Mouse (Mus musculus): ENCODE results near the gene Usp46.

Gene Usp46

DNA sequence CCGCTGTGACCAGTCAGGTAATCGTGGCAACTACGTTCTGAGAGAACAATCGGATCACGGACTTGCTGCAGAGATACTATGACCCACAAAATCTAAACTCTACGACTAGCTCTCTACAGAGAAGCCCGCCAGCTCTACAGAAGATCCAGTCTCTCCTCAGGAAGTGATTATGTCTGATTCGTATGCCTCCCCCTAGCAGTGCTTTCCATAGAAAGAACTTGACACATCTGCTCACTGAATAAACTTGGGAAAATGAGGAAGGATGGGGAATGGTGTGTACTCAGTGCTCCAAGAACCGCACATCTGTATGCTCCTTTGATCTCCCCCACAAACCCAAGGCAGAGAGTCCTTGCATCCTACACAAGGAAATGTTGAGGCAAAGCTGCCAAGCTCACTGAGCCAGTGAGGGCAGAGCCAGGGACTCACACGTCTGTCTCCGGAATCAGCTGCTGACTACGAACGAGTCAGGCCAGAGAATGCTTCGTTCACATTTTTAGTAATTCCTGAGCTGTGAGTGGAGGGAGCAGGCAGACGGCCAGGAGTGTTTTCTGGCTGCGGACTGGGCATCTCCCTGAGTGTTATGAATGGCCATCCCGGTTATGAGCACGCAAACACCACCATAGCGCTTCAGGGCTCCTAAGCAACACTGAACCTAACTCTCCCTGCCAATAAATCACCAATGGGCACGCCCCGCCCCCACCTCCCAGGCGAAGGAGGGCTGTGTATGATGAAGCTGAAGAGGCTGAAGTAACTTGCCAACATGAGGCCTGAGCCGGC is 16.6 kb downstream of the Usp46 start:
- ChIA-PET CTCF (interaction anchor here in 3 of 4 experiments (0.5 to 1.8 kb wide), 7 partner anchors 13 to 50 kb away, joined by 3 to 4 read pairs (median 3); no protein-coding TSS in a partner anchor), POLR2A (interaction anchor here in 3 of 4 experiments (0.6 to 7.7 kb wide), 16 partner anchors 10 to 1485 kb away, joined by 3 to 91 read pairs (median 7); partner anchors contain the start of gene Usp46 (in 1 of the 3))

DNA sequence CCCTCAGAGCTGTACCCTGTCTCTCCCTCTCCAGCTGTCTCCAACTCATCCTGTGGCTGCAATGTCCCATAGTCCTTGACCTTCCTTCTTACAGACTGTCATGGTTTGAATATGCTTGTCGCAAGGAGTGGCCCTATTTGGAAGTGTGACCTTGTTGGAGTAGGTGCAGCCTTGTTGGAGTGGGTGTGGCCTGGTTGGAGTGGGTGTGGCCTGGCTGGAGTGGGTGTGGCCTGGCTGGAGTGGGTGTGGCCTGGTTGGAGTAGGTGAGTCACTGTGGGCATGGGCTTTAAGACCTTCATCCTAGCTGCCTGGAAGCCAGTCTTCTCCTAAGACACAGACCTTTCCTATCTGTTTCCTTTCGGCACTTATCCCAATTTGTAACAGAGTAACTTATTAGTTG is 17.3 kb downstream of the Usp46 start:
- CTCF ChIA-PET, result interaction anchor here in 2 of 4 experiments (0.6 to 1.7 kb wide), 3 partner anchors 14 to 49 kb away, joined by 3 to 4 read pairs (median 3); no protein-coding TSS in a partner anchor
- POLR2A ChIA-PET, result interaction anchor here in 3 of 4 experiments (0.7 to 7.7 kb wide), 14 partner anchors 11 to 48 kb away, joined by 3 to 91 read pairs (median 10); partner anchors contain the start of gene Usp46 (in 1 of the 3)

DNA sequence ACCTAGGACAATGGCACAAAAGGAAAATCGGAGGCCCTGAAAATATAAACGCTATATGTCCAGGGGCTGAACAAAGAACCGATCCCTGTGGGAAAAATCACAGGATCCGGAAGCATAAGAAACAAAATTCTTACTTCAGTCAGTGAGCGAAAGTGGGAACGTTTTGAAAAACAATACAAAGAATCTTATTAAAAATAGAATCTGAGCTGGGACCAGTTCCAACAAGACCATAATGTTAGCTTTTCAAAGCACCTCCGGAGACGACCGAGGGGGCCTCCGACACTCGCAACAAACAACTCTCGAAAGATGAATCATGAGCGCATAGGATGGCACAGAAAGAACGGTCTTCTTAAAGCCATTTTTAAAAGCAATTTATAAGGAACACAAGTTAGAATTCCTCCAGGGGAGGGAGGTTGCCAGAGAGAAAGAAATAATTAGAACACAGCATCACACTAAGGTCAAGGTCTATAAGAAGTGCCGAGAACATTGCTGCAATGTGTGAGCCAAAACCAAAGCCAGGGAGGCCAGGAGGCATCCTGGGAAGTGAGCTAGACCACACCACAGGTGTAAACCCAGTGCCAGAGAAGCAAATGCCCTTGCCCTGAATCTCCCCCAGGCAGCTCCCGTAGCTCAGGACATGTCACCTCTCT is 19.3 kb downstream of the Usp46 start:
- POLR2A ChIA-PET, result interaction anchor here in 3 of 4 experiments (0.6 to 7.7 kb wide), 16 partner anchors 9 to 87 kb away, joined by 3 to 91 read pairs (median 4); no protein-coding TSS in a partner anchor
- CTCF ChIA-PET, result no interaction called here

DNA sequence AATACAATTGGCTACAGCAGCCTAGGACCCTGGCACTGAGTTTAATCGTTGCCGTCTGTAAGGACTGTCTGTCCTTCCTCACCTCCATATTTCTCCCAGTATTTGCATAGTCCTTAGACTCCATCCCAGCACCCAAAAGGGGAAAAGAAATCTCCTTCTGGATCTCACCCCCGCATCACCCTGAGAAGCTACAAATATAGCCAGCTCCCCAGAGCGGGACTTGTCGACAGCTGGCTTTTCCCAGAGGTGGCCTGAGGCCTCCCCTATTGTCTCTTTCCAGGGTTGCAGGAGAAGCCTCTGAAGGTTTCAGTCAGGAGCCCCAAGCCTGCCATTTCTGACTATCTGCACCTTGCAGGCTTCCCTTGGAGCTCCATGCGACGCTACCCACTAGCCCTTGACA is 23.6 kb downstream of the Usp46 start:
- ChIA-PET CTCF (interaction anchor here in 2 of 4 experiments (0.6 to 1.0 kb wide), 2 partner anchors 9 to 221 kb away, joined by 4 read pairs; no protein-coding TSS in a partner anchor), POLR2A (interaction anchor here (0.5 to 2.1 kb wide), 14 partner anchors 9 to 1996 kb away, joined by 3 to 9 read pairs (median 4); no protein-coding TSS in a partner anchor)

DNA sequence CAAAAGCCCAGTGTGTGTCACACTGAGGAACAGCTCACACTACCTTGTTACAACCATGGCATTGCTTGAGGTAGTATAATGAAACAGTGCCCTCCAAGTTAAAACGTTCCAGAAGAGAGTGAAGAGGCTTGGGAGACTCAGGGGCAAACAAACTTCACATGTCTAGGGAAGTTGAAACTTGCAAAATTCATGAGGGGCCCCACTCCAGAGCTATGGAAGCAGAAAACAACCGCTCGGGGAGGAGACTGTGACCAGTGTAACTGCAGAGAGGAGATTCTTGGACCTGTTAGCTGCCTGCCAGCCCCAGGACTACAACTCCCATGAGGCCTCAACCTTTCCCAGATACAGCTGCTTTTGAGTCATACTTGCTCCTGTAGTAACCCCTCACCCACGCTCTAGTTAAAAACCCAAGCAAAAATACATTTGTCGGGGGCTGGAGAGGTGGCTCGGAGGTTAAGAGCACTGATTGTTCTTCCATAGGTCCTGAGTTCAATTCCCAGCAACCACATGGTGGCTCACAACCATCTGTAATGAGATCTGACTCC is 25.4 kb downstream of the Usp46 start:
- ChIA-PET CTCF (no interaction called here), POLR2A (interaction anchor here in 3 of 4 experiments (0.7 to 1.5 kb wide), 4 partner anchors 14 to 662 kb away, joined by 3 to 7 read pairs (median 5); no protein-coding TSS in a partner anchor)

DNA sequence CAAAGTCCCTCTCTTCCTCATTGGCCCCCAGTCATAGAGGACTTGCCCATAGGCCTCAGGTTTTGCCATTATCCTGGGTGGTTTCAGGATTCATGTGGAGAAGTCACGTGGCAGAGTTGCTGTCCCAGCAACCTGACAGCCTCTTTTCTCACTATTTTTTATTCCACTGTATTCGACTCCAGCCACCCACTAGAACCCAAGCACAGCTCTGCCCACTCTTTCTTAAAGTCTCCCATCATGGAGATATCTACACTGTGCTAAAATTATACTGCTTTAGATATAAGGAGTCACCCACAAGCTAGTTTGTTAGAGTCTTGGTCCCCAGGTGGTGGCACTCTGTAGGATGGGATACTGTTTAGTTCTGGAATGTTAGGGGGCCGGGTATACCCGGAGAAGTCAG is 27.7 kb downstream of the Usp46 start:
- POLR2A ChIA-PET, result interaction anchor here in 1 of 4 experiments (0.6 to 2.3 kb wide), 2 partner anchors 8 to 52 kb away, joined by 3 to 6 read pairs; no protein-coding TSS in a partner anchor

DNA sequence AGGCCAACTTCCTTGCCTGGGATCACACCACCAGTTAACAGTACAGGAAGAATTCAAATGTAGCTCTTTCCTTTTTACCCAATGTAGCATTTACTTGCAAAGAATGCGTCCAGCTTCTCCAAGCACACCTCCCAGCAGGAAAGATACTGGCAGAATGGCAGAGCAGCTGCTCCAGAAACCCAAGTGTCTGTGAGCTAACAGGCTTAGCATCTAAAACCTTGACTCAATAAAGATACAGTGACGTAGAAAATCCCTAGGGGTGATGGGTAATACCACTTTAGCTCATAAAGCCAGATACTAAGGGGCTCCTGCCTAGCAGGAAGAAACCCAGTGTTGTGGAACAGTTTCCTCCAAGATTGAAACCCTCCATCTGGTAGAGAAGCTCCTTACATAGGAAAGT is 32.8 kb downstream of the Usp46 start:
- ChIA-PET POLR2A (interaction anchor here in 3 of 4 experiments (0.7 to 3.3 kb wide), 9 partner anchors 16 to 58 kb away, joined by 3 to 16 read pairs (median 3); no protein-coding TSS in a partner anchor), CTCF (interaction anchor here in 1 of 4 experiments (1.1 kb wide), 1 partner anchor 9 kb away, joined by 4 read pairs; no protein-coding TSS in a partner anchor)

More for the DNA sequence above, 27.7 kb downstream of the Usp46 start:
- CTCF ChIA-PET, result no interaction called here

DNA sequence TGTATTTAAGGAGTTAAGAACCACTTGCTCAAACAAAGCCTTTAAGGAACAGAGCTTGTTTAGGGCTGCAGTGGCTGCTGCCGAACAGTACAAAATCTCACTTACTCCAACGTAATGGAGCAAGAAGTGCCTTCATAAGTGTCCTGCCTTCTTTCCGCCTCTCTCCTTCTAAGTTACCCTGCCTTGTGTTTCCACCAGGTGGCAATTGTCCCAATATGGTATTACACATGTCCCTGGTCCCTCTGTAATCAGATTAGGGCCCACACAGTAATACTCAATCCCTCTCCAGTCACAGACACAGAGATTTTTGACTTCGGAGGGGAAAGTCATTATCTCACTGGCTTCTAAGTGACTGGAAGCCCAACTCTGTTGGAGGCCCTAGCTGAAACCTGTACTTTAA is 34.1 kb downstream of the Usp46 start:
- ChIA-PET CTCF (interaction anchor here in 1 of 4 experiments (0.6 kb wide), 1 partner anchor 39 kb away, joined by 11 read pairs; no protein-coding TSS in a partner anchor), POLR2A (interaction anchor here in 2 of 4 experiments (1.2 to 3.3 kb wide), 6 partner anchors 17 to 59 kb away, joined by 3 to 16 read pairs (median 10); no protein-coding TSS in a partner anchor)

DNA sequence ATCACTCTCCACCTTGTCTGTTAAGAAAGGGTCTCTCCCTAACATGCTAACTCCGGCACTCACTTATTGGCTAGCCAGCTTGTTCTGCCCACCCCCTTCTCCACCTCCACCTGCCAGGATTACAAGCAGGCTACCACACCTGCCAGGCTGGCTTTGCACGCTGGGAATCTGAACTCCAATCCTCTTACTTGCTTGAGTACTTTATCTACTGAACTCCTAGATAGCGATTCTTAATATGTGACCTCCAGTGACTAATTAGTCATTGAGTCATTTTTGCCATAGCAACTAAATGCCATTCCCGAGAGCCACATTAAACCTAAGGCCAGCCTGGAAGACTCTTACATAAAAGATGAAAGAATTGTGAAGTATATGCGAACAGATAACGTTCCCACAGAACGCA is 38.4 kb downstream of the Usp46 start:
- ChIA-PET POLR2A (interaction anchor here in 3 of 4 experiments (0.6 to 1.8 kb wide), 8 partner anchors 13 to 168 kb away, joined by 3 to 9 read pairs (median 4); no protein-coding TSS in a partner anchor), CTCF (no interaction called here)

DNA sequence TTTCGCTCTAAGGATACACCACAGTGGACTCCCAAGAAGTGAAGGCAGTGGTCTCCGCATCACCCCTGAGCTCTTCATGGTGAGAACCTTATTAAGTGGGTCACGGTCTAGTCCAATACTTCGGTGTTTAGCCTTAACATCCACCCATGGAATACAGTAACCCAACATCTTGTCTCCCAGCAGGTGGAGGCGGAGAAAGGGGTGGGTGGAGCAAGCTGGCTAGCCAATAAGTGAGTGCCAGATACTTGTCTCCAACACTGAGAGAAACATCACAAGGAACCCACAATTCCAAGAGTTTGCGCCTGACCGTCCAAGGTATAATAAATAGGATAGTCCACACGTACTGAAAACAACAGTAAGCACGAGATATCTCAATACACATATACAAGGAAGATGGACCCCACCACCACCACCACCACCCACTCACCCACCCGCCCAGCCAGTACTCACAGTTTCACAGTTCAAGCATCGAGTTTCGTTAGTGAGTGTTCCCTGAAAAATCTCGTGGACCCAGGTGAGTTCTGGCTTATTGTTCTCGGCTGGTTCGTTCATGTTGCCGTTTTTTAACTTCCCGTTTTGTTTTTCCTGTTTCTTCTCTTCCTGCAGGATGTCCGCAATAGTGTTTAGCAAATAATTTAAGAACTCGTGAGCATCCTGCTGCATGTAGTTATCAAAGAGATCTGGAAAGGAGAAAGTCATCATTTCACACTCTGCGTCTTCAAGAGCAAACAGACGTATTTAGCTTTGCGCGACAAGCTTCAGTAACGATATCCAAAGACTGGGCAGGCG is 39.3 kb downstream of the Usp46 start:
- CTCF ChIA-PET, result no interaction called here
- POLR2A ChIA-PET, result interaction anchor here in 3 of 4 experiments (0.8 to 1.8 kb wide), 11 partner anchors 9 to 67 kb away, joined by 3 to 9 read pairs (median 4); no protein-coding TSS in a partner anchor

DNA sequence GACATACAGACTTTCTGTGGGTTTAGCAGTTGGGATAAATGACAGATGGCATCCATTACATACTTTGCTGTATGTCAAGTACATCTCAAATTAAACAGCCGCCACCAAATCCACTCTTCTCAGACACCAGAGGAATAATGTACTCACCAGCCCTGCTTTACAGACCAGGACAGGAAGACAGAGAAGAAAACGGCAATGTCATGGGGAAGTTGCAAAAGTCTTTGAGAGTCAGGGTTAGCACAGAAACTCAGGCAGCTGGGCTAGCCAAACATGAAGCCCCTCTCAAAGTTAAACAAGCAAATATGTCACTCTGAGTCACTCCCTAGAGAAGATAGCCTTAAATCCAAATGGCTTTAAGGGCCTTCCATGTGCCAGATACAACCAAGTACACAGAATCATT is 40.0 kb downstream of the Usp46 start:
- POLR2A ChIA-PET, result interaction anchor here (0.6 to 1.7 kb wide), 9 partner anchors 14 to 67 kb away, joined by 3 to 8 read pairs (median 3); no protein-coding TSS in a partner anchor

DNA sequence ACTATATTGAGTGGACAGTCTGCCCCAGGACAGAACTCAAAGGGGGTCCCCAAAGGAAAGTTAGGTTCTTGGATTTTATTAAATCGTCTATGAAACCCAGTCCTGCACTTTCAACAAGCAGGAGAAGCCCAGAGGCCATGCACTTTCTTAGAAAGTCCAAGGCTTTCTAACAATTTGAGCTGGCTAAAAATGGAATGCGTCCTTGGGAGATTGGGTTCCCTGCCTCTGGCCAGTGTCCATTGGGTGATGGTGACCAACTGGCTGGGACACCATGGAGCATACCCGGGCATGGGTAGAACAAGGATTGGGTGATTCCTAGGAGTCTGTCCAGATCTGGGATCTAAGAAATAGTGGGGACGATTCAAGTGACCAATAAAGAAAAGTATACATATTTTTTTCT is 47.7 kb downstream of the Usp46 start:
- ChIA-PET CTCF (no interaction called here), POLR2A (interaction anchor here in 1 of 4 experiments (1.1 to 1.5 kb wide), 3 partner anchors 9 to 74 kb away, joined by 3 read pairs; no protein-coding TSS in a partner anchor)

More for the DNA sequence above, 40.0 kb downstream of the Usp46 start:
- CTCF ChIA-PET, result no interaction called here

DNA sequence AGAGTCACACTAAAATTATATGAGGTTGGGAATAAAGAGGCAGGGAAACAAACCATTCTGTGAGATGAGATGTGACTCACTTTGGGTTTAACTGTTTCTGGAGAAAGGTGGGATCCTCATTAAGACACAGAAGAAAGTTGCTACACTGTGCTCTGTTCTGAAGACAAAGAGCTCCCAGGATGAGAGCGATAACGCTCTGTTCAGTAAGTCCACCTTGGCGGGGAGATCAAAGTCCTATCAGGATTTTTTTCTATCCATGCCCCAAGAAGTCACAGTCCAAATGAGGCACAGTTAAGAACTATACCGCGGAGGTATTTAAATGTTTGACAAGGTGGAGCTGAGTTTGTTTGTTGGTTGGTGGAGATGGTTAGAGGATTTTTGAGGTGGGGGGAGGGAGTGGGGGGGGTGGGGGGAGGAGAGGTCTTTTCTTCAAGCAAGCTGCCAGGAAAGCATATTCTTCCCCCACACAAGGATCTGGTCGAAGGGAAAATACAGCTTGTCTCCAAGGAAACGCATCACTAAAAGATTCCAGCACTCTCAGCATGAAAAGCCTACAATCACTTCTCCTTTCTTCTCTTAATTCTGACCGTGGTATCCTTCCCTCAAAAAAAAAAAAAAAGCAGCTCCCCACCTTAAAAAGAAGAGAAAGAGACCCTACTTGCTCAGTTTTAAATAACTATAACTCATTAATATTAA is 49.2 kb downstream of the Usp46 start:
- ChIA-PET CTCF (interaction anchor here in 1 of 4 experiments (0.6 kb wide), 1 partner anchor 74 kb away, joined by 7 read pairs; no protein-coding TSS in a partner anchor), POLR2A (interaction anchor here in 1 of 4 experiments (0.7 to 1.5 kb wide), 7 partner anchors 10 to 171 kb away, joined by 3 to 8 read pairs (median 4); no protein-coding TSS in a partner anchor)

DNA sequence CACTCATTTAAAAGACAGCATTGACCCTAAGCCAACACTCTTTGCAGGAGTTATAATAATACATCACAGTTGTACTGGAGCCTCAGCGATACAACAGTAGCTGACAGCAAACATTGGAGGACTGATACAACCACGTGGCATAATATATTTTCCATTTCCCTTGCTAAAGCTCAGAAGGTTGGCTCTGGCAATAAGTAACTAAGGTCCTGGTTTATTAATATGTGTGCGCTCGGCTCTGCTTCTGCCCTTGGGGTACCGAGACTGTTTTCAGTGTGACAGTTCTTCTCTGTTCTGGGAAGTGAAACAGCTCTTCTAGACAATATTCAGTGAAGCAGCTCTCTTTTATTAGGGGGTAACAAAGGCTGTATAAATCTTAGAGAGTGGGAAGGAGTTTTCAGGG is 50.7 kb downstream of the Usp46 start:
- CTCF ChIA-PET, result interaction anchor here in 1 of 4 experiments (0.5 kb wide), 1 partner anchor 59 kb away, joined by 3 read pairs; no protein-coding TSS in a partner anchor
- POLR2A ChIA-PET, result interaction anchor here in 1 of 4 experiments (0.8 kb wide), 1 partner anchor 75 kb away, joined by 3 read pairs; no protein-coding TSS in a partner anchor

DNA sequence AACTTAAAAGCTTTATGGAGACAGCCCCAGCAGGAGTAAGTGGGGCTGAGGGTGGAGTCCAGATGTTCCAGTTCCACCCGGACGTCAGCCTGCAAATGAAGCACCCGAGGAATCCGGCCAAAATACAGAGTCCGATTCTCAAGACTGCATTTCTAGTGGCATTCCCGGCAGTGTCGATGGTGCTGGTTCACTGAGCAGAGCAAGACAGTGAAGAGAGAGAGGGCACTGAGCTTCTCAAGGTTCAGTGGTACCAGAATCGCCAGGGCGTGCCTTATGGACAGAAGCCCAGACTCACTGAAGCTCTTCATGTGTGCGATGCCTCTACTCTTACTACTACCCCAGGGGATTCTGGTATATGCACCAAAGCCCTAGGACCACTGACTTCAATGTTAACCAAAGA is 56.6 kb downstream of the Usp46 start:
- POLR2A ChIA-PET, result interaction anchor here in 2 of 4 experiments (0.9 to 2.1 kb wide), 3 partner anchors 23 to 81 kb away, joined by 4 to 6 read pairs (median 6); no protein-coding TSS in a partner anchor

DNA sequence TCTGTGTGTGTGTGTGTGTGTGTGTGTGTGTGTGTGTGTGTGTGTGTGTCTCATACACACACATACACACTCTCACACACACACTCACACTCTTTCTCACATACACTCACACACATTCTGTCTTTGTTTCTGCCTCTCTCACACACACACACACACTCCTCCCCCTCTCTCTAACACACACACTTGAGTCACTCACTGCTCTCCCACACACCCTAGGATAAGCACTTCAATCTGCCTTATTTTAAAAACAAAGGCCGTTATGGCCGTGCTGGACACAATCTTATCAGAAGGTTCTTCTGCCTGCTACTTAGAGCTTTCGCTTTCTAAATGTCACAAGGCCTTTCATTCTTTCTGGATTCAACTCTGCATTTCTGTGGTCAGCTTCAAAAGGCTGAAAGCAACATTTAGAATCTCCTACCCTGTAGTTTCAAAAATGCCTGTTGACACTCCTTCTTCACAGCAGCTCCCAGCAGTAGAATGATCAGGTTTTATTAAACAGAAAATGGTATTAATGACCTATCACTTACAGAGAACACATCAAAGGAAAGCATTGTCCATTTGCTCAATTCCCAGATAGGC is 60.6 kb downstream of the Usp46 start:
- CTCF ChIA-PET, result interaction anchor here in 1 of 4 experiments (0.9 to 1.3 kb wide), 2 partner anchors 13 to 270 kb away, joined by 3 to 4 read pairs; no protein-coding TSS in a partner anchor
- POLR2A ChIA-PET, result interaction anchor here in 3 of 4 experiments (0.6 to 1.6 kb wide), 6 partner anchors 28 to 863 kb away, joined by 3 to 5 read pairs (median 3); no protein-coding TSS in a partner anchor

More for the DNA sequence above, 56.6 kb downstream of the Usp46 start:
- CTCF ChIA-PET, result no interaction called here
